Mouse (Mus musculus): ENCODE data around the gene Pdcd1lg2. TPM values are rescaled to one million over a fixed set of nuclear protein-coding genes. Genes with fewer than 3 reads are reported as not detected.

Pdcd1lg2 gene
- total RNA-seq (2021) = not detected
- long read RNA-seq = 0 reads

- no peak for DNase-seq (ENCODE audit: low spot score in 2 of 2)
These were observed at the start of gene Pdcd1lg2 for GRCm38 (mm10) chr19:29410619-29411018. TSS of gene Pdcd1lg2 (plus strand) at chr19:29410919.

DNA sequence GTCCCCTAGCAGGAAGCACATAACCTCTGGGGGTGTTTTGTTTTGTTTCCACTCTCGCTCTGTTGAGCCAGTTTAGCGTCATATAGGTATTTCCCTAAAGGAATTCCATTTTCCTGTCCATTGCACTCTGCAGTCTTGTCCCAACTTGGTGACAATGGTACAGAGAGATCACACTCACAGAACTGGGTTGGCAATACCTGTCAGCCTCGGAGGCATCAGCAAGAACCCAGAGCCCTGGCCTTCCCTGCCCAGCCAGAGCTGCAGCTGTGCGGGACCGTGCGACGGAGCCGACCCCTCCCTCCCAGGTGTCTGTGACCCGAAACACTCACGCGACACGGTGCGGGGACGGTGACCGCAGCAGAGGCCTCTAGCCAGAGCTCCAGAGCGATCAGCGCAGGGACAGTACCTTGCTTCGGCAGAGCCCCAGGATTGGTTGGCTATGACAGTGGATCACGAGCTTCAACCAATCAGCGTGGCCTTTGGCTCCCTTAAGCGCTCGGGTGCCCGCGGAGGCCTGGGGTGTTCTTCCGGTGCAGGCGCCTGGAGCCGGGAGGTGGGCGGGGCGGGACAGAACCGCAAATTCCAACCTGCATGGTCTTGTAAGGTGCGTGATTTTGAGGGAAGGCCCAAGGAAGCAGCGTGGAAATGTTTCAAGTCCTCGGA lies 49.1 kb upstream of the Pdcd1lg2 start:
- peak; percentile 88 to 96 for DNase-seq (ENCODE audit: low spot score in 2 of 2)

DNA sequence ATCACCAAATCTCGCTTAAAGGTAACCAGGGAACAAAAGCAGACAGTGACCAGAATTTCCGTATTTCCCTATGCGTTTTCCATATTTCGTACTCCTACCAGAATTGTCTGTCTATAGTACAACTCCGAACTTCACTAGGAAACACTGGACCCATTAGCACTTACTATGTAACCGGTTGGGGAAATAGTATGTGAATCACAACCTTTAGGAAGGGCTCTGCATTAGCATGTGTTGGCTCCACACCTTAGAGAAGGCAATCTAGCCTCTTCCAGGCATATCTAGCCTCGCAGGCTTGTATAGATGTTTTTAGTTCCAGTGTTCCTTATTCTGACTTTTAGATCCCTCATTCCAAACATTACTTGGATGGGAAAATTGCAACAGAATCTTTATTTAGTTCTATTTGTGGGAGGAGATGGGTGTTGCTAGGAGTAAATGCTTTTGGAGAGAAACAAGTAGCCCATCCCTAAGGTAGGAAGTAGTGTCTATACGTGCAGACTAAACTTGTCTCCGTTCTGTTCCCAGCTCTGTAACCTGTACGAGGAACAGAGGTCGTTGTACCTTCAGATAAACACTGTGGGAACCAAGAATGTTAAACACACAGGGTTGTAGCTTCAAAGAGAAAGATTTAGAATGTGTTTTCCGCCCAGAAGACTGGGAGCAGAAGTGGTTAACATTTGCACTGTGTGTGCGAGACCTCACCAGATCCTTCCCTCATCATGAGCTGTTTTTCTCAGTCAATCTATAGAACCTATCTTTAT lies 48.4 kb upstream of the Pdcd1lg2 start:
- DNase-seq (ENCODE audit: low spot score in 2 of 2) = no peak

DNA sequence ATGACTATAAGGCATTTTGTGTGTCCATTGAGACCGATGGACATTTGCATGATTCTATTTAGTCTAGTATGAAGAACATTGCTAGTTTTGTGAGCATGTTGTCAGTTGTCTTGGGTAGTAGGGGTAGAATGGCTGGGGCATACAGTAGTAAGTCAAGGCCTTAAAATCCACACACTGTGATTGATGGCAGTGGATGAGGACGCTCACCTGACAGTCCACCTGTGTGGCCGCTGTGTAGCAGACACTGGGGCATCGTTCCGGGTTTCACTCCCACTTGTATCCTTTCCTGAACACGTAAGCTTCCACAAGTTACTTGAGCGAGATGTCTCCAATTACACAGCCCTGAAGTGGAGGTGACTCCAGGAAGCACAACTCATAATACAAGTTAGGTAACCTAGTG lies 47.2 kb upstream of the Pdcd1lg2 start:
- no peak for DNase-seq (ENCODE audit: low spot score in 2 of 2)

DNA sequence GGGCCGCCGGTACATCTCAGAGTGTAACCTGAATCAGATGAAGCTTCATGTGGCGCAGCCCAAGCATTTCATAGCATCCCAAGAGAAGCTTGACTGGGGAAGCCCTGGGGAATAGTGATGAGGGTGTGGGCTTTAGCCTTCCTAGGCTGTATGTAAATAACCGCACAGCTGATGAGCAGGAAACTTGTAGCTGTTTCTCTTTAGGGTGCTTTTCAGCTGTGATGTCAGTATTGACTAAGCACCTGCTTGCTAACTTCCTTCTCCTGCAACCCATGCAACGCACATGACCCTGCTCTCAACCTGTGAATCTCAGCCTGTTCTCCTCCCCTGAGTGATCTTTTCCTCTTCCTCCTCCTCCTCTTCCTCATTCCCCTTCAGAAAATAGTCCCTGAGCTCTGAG lies 46.6 kb upstream of the Pdcd1lg2 start:
- no peak for DNase-seq (ENCODE audit: low spot score in 2 of 2)

DNA sequence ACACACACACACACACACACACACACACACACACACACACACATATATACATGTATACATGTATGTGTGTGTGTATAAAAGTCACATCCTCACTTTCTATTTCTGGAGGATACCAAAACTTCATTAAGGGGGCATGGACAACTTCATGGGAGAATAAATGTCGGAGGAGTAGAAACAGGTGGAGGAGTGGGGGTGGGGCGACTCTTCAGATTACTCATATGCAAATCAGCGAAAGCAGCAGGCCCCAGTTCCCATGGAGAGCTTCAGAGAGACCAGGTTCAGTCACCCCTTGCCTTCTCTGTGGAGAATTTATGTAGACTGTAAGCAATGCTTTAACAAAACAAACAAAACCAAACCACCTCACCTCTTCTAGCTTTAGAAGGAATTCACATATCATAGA lies 45.6 kb upstream of the Pdcd1lg2 start:
- DNase-seq (ENCODE audit: low spot score in 2 of 2) = no peak

DNA sequence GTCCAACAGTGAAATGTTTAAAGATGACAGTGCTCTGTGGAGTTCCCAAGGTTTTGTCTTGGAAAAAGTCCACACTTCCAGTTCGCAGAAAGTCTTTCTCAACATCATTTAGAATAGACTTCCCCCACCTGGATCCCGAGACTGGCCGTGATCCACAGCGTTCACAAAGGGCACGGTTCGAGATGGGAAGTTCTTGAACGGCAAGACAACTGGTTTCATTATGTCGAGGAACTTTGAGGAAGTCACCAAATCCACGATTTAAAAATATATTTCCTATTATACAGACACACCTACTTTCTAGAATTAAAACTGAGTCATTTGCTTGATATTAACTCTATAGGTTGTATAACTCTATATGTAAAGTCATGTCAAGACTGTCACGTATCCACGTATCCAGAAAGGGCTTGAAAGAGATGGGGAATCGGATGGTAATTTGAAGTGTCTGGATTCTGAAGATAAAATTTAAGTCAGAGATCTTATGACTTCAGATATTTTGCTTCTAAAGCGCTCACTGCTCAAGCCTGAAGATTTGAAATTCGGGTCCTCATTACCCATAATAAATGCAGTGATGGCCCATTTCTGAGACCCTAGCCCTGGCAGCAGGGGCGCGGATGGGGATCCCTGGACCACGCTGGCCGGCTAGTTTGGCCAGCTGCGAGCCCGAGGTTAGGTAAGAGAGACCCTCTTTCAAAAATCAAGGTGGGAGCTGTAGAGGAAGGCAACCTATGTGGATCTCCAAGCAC lies 44.3 kb upstream of the Pdcd1lg2 start:
- no peak for DNase-seq (ENCODE audit: low spot score in 2 of 2)

GRCm38 (mm10) chr19:29366969-29367622 lies 43.6 kb upstream of the Pdcd1lg2 start, which contains the start of the genes Plgrkt and Cd274:
TSS of gene Plgrkt (minus strand) at chr19:29367390.
TSS of gene Cd274 (plus strand) at chr19:29367455.
- DNase-seq (ENCODE audit: low spot score in 2 of 2) = peak in 1 of 2 experiments; percentile 49

- DNase-seq (ENCODE audit: low spot score in 2 of 2) = no peak
These were observed 42.7 kb upstream of the Pdcd1lg2 start for GRCm38 (mm10) chr19:29368041-29368440.

DNA sequence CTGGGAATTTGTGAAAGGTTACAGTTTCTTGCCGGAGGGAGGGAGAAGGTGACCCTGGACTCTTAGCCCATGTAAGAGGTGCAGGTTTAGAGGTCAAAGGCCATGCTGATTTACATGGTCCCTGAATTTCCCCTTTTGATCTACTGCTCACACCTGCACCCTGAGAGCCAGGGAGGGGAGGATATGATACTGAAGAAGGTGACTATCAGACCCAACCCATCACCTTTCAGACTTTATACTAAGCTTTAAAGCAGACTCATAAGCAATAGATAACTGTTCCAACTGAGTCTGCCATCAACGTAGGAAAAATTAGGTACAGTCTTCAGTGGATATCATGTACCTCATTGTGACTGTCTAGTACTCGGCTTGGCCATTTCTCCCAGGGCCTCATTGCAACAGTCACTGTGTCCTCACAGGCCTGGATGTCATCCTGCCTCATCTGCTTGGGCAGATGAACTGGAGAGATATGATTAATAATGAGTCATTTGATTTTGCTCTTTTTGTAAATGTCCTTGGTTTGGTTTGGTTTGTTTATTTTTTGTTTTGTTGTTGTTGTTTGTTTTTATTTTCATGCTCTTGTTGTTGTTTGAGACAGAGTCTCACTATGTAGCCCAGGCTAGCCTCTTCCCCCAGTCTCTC lies 41.9 kb upstream of the Pdcd1lg2 start:
- DNase-seq (ENCODE audit: low spot score in 2 of 2) = no peak

DNA sequence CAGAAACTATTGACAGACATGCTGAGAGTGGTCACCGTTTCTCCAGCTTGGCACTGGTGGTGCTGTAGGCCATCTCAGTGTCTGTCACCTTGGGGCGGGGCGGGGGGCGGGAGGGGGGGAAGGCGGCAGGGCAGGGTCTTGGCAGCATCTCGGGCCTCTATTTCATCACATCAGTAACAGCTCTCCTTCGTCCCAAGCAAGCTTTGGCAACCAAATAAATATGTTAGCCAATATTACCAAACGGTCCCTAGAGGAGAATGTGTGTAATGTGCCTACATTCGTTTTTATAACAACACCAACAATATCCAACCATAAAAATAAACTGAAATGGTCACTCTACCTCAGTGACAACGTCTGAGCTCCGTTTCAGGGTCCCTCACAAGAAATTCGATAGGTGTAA lies 40.6 kb upstream of the Pdcd1lg2 start:
- DNase-seq (ENCODE audit: low spot score in 2 of 2) = no peak

- no peak for DNase-seq (ENCODE audit: low spot score in 2 of 2)
These were observed 40.0 kb upstream of the Pdcd1lg2 start for GRCm38 (mm10) chr19:29370545-29371283.

- DNase-seq (ENCODE audit: low spot score in 2 of 2) = no peak
These were observed 39.2 kb upstream of the Pdcd1lg2 start for GRCm38 (mm10) chr19:29371284-29372081.

GRCm38 (mm10) chr19:29372138-29372537 lies 38.6 kb upstream of the Pdcd1lg2 start:
- DNase-seq (ENCODE audit: low spot score in 2 of 2) = peak; percentile 22 to 61

DNA sequence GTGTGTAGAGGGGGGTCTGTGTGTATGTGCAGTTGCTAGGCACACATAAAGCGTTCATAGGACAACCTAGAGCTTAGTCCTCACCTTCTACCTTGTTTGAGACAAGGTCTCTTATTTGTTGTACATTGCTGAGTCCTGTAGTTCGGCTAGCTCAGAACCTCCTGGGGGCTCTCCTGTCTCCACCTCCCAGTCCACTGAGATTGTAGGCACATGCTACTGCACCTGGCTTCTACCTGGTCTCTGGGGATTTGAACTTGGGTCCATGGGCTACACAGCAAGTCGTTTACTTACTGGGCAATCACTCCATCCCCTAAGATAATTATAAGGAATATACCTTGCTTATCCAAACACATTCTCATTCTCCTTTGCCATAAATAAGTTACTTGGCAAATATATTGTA lies 38.1 kb upstream of the Pdcd1lg2 start:
- no peak for DNase-seq (ENCODE audit: low spot score in 2 of 2)

DNA sequence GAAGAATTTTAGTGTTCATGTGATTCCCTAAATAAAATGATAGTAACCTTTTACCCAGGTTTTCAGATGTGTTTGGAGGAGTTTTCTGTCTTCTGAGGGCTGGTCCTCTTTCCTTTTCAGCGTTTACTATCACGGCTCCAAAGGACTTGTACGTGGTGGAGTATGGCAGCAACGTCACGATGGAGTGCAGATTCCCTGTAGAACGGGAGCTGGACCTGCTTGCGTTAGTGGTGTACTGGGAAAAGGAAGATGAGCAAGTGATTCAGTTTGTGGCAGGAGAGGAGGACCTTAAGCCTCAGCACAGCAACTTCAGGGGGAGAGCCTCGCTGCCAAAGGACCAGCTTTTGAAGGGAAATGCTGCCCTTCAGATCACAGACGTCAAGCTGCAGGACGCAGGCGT lies 37.3 kb upstream of the Pdcd1lg2 start:
- DNase-seq (ENCODE audit: low spot score in 2 of 2) = no peak

DNA sequence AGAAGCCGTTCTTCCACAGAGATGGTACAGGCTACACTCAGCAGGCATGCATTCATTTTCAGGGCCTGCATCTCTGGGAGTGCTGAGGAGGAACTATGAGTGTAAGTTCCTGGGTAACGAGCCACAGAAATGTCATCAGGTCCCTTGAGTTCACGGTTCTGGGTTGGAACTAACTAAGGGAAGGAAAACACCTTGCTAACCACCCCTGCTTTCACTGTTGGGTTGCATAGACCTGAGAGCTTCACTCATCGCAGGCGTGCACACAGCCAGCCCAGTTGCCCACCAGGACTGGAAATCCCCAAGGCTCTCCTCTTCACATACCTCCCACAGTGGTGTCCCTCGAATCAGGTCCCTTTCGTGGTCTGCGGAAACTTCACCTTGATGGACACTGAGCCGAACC lies 35.8 kb upstream of the Pdcd1lg2 start:
- DNase-seq (ENCODE audit: low spot score in 2 of 2) = no peak

GRCm38 (mm10) chr19:29376382-29376781 lies 34.3 kb upstream of the Pdcd1lg2 start:
- no peak for DNase-seq (ENCODE audit: low spot score in 2 of 2)

GRCm38 (mm10) chr19:29379839-29380603 lies 30.7 kb upstream of the Pdcd1lg2 start:
- DNase-seq (ENCODE audit: low spot score in 2 of 2) = no peak
